Mouse (Mus musculus): ENCODE measurements at regions not wholly inside any gene's neighbourhood (a gene's known extent, or its start where the extent isn't known, plus 50 kb on each side); places are given as distances from the start of the nearest gene placed in this dataset.

DNA sequence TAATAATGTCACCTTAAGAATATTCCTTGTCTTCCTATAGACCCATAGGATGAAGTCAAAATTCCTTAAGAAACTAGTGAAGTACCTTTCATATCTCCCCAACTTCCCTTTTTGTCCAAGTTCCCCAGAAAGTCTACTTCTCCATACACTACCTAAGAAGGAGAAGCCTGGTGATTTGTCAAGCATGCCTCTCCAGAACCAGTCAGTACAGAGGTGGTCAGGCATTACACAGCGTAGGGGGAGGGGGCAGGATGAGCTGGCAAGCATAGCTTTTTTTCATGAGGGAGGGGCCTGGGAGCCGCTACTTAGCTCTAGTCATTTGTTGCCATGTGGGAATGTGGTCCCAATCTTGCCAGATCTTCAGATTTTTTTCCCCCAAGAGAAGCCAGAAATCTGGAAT lies 54.0 kb upstream of the Satb2 start:
- Histone ChIP-seq H3K27ac (no peak overlapping the region), H3K36me3 (no peaks in the 10 kb centered on the region), H3K27me3 (no peaks in the 10 kb centered on the region), H3K9ac (no peak overlapping the region), H3K4me3 (replicated peaks) (no peak overlapping the region), H3K9me3 (replicated peaks) (no peaks in the 10 kb centered on the region), H3K4me2 (no peak overlapping the region), H3K4me1 (no peaks in the 10 kb centered on the region)
- ATAC-seq (replicated peaks; ENCODE audit: low FRiP score), result no peak
- WGBS, result 81% methylated on average over 2 of the region's 2 CpGs

DNA sequence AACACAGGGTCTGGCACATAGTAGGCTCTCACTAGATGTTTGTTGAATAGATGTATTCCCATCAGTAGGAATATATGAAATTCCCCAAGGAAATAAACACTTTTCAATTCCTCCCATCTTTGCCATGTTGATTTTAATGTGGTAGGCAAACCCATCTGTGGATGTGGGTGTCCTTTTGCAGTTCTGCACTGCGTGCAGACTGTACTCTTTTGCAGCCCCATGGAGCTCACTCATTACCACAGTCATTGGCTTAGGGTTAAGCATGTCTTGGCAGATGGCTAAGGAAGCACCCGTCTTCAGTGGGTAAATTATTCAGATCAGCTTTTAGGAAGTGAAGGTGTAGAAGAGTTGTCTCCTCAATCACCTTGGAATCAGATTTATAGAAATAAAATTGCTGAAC lies 54.8 kb upstream of the Satb2 start:
- Histone ChIP-seq H3K27me3 (no peaks in the 10 kb centered on the region), H3K4me3 (replicated peaks) (no peak overlapping the region), H3K27ac (no peak overlapping the region), H3K9ac (no peak overlapping the region), H3K4me1 (no peaks in the 10 kb centered on the region), H3K4me2 (no peak overlapping the region), H3K36me3 (no peaks in the 10 kb centered on the region), H3K9me3 (replicated peaks) (no peaks in the 10 kb centered on the region)
- 87% methylated on average over 2 of the region's 2 CpGs for WGBS
- no peak for ATAC-seq (replicated peaks; ENCODE audit: low FRiP score)

DNA sequence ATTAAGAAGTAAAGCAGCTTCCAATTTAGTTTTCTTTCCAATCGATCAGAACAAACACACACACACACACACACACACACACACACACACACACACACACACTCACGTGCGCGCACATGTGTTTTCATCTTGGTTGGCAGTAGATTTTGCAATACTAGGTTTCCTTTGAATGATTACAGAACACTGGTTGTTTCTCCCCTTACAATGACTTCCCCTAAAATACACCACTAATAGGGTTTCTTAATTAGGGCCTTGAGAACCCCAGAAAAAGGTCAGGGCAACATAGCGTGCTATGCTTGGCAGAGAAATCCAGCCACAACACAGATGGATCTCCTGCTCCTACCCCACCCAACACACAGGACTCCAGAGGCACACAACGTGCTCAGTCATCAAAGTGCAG lies 56.0 kb upstream of the Satb2 start:
- Histone ChIP-seq H3K4me3 (replicated peaks) (no peak overlapping the region), H3K4me2 (no peak overlapping the region), H3K27ac (no peak overlapping the region), H3K36me3 (no peaks in the 10 kb centered on the region), H3K27me3 (no peaks in the 10 kb centered on the region), H3K9ac (no peak overlapping the region), H3K9me3 (replicated peaks) (no peaks in the 10 kb centered on the region), H3K4me1 (no peaks in the 10 kb centered on the region)
- 86% methylated on average over 6 of the region's 6 CpGs for WGBS
- ATAC-seq (replicated peaks; ENCODE audit: low FRiP score), result no peak

DNA sequence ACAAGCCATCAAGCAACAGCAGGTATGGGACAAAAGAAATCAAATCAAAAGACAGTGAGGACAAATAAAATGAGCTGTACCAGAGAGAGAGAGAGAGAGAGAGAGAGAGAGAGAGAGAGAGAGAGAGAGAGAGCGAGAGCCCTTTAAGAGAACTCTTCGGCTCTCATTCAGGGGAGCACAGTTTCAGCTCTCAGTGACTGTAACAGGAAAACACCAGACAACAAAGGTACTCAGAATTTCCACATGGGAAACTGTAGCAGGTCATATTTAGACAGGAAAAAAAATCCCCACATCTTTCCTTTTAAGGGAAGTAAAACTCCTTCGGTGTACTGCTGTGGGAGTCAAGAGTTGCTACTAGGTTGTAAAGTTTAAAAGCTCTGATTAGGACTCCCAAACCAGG lies 57.9 kb upstream of the Satb2 start:
- H3K27ac ChIP-seq, result no peak overlapping the region
- no peak overlapping the region for H3K4me2 ChIP-seq
- no peak overlapping the region for H3K9ac ChIP-seq
- WGBS, result 55% methylated on average over 3 of the region's 3 CpGs
- H3K4me3 ChIP-seq (replicated peaks), result no peak overlapping the region
- H3K4me1 ChIP-seq, result no peaks in the 10 kb centered on the region
- H3K9me3 ChIP-seq (replicated peaks), result no peaks in the 10 kb centered on the region
- no peak for ATAC-seq (replicated peaks; ENCODE audit: low FRiP score)
- no peaks in the 10 kb centered on the region for H3K27me3 ChIP-seq
- no peaks in the 10 kb centered on the region for H3K36me3 ChIP-seq

DNA sequence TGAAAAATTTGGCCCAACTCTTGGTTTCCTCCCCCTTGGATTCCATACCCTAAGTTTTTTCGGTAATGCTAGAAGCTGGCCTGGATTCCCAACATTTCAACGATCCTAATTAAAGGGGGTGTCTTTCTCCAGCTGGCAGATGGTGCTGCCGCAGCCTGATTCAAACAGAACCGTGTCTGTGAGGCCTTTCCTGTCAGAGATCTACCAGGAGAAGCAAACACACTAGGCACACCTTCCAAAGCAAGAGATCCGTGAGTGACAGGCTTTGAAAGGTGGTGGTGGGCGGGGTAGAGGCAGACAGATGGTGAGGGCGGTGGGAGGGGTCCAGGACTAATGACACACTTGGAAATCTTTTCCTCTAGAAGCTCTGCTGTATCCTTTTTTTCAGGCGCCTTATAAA lies 61.8 kb upstream of the Satb2 start:
- no peak for ATAC-seq (replicated peaks; ENCODE audit: low FRiP score)
- Histone ChIP-seq H3K9me3 (replicated peaks) (no peaks in the 10 kb centered on the region), H3K4me3 (replicated peaks) (no peak overlapping the region), H3K27ac (no peak overlapping the region), H3K27me3 (no peaks in the 10 kb centered on the region), H3K9ac (no peak overlapping the region), H3K4me2 (no peak overlapping the region), H3K36me3 (no peaks in the 10 kb centered on the region), H3K4me1 (no peaks in the 10 kb centered on the region)
- WGBS, result 31% methylated on average over 8 of the region's 8 CpGs

DNA sequence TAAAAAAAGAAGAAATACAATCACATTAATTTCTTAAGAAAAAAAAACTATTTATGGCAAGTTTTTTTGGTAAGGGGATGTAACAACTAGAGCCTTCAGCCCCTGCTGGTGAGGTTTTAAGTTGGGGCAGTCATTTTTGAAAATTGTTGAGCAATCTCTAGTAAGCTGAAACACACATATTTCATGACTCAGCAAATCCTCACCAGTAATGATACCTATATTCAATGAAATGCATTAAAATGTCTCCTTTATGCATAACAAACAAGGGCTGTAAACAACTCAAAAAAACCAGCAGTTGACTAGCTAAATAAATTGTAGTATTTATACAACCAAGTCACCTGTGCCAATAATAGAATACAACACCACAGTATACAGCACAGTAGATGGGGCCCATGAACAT lies 63.1 kb upstream of the Satb2 start:
- Histone ChIP-seq H3K36me3 (no peaks in the 10 kb centered on the region), H3K27ac (no peak overlapping the region), H3K9ac (no peak overlapping the region), H3K4me2 (no peak overlapping the region), H3K4me1 (no peaks in the 10 kb centered on the region), H3K9me3 (replicated peaks) (no peaks in the 10 kb centered on the region), H3K27me3 (no peaks in the 10 kb centered on the region), H3K4me3 (replicated peaks) (no peak overlapping the region)
- ATAC-seq (replicated peaks; ENCODE audit: low FRiP score), result no peak

DNA sequence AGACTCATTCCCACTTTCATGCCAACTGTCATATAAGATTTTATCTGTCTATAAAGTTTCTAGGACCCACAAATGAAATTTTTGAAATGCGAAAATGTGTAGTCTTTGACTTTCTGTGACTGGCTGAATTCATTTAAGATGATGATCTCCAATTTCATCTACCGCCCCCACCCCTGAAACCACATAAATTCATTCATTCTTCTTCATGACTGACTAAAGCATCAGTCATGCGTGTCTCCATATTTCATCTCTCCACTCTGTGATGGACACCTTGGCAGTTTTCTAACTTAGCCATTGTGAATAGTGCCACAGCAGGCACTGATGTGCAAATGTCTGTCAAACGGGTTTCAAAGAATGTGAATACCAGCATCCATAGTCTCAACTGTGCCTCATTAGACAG lies 75.4 kb upstream of the Satb2 start:
- H3K27ac ChIP-seq, result no peak overlapping the region
- ATAC-seq (replicated peaks; ENCODE audit: low FRiP score), result no peak
- 0 out of 2 replicates have a peak, but pooled peaks cover 3% of the 10 kb centered on the region for H3K9me3 ChIP-seq (replicated peaks)
- no peak overlapping the region for H3K9ac ChIP-seq
- no peak overlapping the region for H3K4me3 ChIP-seq (replicated peaks)
- WGBS, result 87% methylated on average over 4 of the region's 4 CpGs
- H3K4me1 ChIP-seq, result no peaks in the 10 kb centered on the region
- no peak overlapping the region for H3K4me2 ChIP-seq
- H3K27me3 ChIP-seq, result no peaks in the 10 kb centered on the region
- H3K36me3 ChIP-seq, result no peaks in the 10 kb centered on the region

DNA sequence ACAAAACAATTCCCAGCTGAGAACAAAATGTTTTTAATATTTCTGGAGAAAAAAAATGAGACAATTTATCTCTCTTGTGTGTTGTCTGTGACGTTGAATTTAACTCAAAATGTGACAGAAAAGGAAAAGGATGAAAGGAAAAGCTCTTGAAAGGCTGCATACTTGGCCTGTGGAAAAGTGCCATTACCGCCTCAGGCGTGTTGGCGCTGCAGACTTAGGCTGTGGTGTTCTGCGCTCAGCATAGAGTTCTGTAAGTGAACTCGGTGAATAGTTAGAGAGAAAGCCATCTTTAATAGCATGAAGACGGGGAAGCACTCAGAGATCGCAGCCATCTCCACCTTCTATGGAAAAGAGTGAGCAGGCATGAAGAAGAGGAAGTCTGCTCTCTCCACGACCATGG lies 77.5 kb upstream of the Satb2 start:
- no peak overlapping the region for H3K27ac ChIP-seq
- H3K4me1 ChIP-seq, result no peaks in the 10 kb centered on the region
- H3K27me3 ChIP-seq, result no peaks in the 10 kb centered on the region
- WGBS, result 86% methylated on average over 9 of the region's 9 CpGs
- no peak overlapping the region for H3K9ac ChIP-seq
- no peak overlapping the region for H3K4me3 ChIP-seq (replicated peaks)
- no peaks in the 10 kb centered on the region for H3K36me3 ChIP-seq
- no peak for ATAC-seq (replicated peaks; ENCODE audit: low FRiP score)
- no peak overlapping the region for H3K4me2 ChIP-seq
- no peaks in the 10 kb centered on the region for H3K9me3 ChIP-seq (replicated peaks)

DNA sequence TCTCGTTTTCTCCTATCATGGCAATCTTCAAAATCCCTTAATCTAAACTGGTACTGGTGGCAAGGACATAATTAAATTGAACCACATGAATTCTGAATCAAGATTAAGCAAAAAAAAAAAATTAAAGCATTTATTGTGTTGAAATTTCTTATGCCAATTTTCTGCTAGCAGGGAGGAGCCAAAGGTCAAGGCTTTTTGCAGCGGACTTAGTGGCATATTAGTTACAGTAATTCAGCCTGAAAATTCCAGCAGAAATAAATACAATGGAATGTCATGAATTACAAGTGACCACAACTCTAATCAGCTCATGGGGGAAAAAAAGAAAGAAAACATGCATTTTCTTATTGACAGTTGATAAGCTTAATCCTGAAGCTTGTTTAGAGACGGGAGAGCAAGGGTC lies 80.8 kb upstream of the Satb2 start:
- 75% methylated on average over 3 of the region's 3 CpGs for whole genome bisulfite sequencing

DNA sequence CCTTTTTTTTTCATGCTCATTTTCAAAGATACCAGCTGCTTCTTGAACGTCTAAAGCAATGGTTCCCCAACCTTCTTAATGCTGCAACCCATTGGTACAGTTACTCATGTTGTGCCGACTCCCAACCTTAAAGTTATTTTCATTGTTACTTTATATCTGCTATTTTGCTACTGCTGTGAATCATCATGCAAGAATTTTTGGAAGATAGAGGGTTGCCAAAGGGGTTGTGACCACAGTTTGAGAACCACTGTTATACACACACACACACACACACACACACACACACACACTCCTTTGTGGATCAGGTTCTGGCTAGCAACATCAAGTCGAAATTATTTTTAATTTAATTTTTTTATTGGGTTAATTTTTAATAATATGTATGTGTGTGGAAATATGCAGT lies 96.8 kb upstream of the Satb2 start:
- 73% methylated on average over 3 of the region's 3 CpGs for WGBS
- Histone ChIP-seq H3K36me3 (no peaks in the 10 kb centered on the region), H3K4me2 (no peak overlapping the region), H3K9me3 (replicated peaks) (no peaks in the 10 kb centered on the region), H3K4me3 (replicated peaks) (no peak overlapping the region), H3K4me1 (no peaks in the 10 kb centered on the region), H3K27me3 (no peaks in the 10 kb centered on the region), H3K27ac (no peak overlapping the region), H3K9ac (no peak overlapping the region)
- no peak for ATAC-seq (replicated peaks; ENCODE audit: low FRiP score)

More for the DNA sequence above, 80.8 kb upstream of the Satb2 start:
- H3K27ac ChIP-seq, result no peak overlapping the region
- H3K4me2 ChIP-seq, result no peak overlapping the region
- no peak for ATAC-seq (replicated peaks; ENCODE audit: low FRiP score)
- no peaks in the 10 kb centered on the region for H3K36me3 ChIP-seq
- H3K4me1 ChIP-seq, result no peaks in the 10 kb centered on the region
- H3K4me3 ChIP-seq (replicated peaks), result no peak overlapping the region
- no peaks in the 10 kb centered on the region for H3K9me3 ChIP-seq (replicated peaks)
- H3K27me3 ChIP-seq, result no peaks in the 10 kb centered on the region
- H3K9ac ChIP-seq, result no peak overlapping the region

DNA sequence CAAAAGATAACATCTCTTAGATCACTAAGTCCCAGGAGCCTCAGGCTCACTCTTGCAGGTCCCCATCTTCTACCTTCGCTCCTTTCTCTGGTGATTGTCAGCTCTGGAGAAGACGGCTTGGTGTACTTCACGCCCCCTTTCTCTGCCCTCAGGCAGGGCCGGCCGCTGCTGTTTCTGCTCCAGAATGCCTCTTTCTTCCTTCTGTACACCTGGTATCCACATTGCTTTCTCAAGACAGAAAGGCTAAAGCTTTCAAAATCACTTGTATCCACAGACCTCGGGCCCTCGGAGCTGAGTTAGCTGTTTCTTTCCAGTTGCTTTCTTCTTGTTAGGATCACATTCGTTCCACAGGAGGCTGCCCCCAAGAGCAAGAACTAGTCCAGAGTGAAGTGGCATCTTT lies 98.2 kb upstream of the Satb2 start:
- Histone ChIP-seq H3K4me2 (no peak overlapping the region), H3K27me3 (no peaks in the 10 kb centered on the region), H3K9me3 (replicated peaks) (no peaks in the 10 kb centered on the region), H3K4me3 (replicated peaks) (no peak overlapping the region), H3K9ac (no peak overlapping the region), H3K27ac (no peak overlapping the region), H3K36me3 (no peaks in the 10 kb centered on the region), H3K4me1 (no peaks in the 10 kb centered on the region)
- WGBS, result 57% methylated on average over 8 of the region's 8 CpGs
- ATAC-seq (replicated peaks; ENCODE audit: low FRiP score), result no peak

DNA sequence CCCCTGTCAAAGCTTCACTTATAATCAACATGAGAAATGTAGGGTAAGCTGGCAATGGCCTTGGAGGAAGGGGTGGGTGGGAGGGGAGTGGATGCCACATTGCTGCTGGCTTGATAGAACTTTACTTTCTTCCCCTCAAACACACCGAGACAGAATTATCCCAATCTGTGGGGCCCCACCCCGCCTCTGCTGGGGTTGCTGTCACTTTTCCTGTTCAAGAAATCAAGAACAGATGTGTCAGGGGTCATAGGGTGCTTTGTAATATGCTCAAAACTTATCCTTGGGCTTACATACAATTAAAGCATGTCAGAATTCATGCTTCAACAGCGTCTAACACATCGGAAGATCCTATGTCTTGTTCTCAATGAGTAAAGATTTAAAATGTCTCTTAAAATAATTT lies 101.9 kb upstream of the Satb2 start:
- Histone ChIP-seq H3K27ac (no peak overlapping the region), H3K27me3 (no peaks in the 10 kb centered on the region), H3K4me2 (no peak overlapping the region), H3K4me3 (replicated peaks) (no peak overlapping the region), H3K4me1 (no peaks in the 10 kb centered on the region), H3K36me3 (no peaks in the 10 kb centered on the region), H3K9ac (no peak overlapping the region), H3K9me3 (replicated peaks) (no peaks in the 10 kb centered on the region)
- 75% methylated on average over 4 of the region's 4 CpGs for WGBS
- no peak for ATAC-seq (replicated peaks; ENCODE audit: low FRiP score)

DNA sequence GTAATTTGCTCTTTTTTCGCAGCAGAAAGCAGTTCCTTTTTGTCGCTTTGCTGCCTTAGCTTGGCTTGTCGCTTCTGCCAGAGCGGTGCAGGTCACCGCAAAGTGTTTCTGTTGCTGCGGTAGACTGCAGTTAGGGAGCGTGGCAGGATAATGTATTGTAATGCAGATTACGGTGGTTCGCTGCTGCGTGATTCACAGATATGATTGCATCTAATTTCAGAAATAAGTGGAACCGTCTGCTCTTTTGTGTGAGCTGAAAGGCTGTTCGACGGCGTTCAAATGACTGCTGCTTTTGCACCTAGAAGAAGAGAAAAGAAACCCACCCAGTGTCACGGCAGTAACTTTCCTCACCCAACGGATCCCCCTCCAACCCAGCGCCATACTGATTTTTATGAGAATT lies 104.7 kb upstream of the Satb2 start:
- 79% methylated on average over 17 of the region's 17 CpGs for WGBS
- Histone ChIP-seq H3K36me3 (no peaks in the 10 kb centered on the region), H3K4me2 (no peak overlapping the region), H3K4me1 (no peaks in the 10 kb centered on the region), H3K27ac (no peak overlapping the region), H3K4me3 (replicated peaks) (no peak overlapping the region), H3K27me3 (no peaks in the 10 kb centered on the region), H3K9ac (no peak overlapping the region), H3K9me3 (replicated peaks) (no peaks in the 10 kb centered on the region)
- ATAC-seq (replicated peaks; ENCODE audit: low FRiP score), result no peak

Measured in kidney, embryonic 15.5 days (tissue).